Mouse (Mus musculus) small intestine, adult 2 months (tissue): ENCODE measurements around the gene Gm6176.
"Not testable (repeated sequence)": the region's sequence is repeated elsewhere in the genome, so short reads cannot be mapped to it uniquely, and the experiment has no call there.

Experiments used
- CTCF ChIP-seq: fragments of 200-500 bp; IDR thresholded peaks from 2 replicates; pipeline ENCODE4 v1.5.1; 2012; ENCODE audit warnings: low read depth, mild to moderate bottlenecking, control low read depth, inconsistent platforms, low read length, moderate library complexity, mixed read lengths; ENCODE audit not compliant: insufficient replicate concordance, insufficient read length; ENCODE audit errors: extremely low read depth
- POLR2A ChIP-seq: fragments of 200-500 bp; IDR thresholded peaks from 2 replicates; pipeline ENCODE4 v1.6.1; 2012; ENCODE audit warnings: low read depth, mild to moderate bottlenecking, control low read depth, inconsistent platforms, low read length, moderate library complexity

GRCm38 (mm10) chr7:22028797-22029196 lies 27.3 kb downstream of the Gm6176 start, which contains the start of gene Vmn1r138:
- not testable (repeated sequence) for TF ChIP-seq POLR2A, CTCF
